Mouse (Mus musculus): ENCODE data around the gene Pacsin2.
"Not testable (repeated sequence)": the region's sequence is repeated elsewhere in the genome, so short reads cannot be mapped to it uniquely, and the experiment has no call there.

Pacsin2 gene

DNA sequence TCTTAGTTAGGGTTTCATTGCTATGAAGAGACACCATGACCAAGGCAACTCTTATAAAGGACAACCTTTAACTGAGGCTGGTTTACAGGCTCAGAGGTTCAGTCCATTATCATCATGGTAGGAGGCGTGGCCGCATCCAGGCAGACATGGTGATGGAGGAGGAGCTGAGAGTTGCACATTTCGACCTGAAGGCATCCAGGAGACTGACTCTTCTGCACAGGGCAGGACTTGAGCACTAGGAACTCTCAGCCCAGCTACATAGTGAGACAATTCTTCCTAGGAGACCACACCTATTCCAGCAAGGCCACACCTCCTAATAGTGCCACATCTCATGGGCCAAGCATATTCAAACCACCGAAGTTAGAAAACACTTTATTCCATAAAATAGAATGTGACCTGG, 15.4 kb upstream of the Pacsin2 start:
- DNase-seq (ENCODE audit: low spot score in 2 of 2) = no peak

DNA sequence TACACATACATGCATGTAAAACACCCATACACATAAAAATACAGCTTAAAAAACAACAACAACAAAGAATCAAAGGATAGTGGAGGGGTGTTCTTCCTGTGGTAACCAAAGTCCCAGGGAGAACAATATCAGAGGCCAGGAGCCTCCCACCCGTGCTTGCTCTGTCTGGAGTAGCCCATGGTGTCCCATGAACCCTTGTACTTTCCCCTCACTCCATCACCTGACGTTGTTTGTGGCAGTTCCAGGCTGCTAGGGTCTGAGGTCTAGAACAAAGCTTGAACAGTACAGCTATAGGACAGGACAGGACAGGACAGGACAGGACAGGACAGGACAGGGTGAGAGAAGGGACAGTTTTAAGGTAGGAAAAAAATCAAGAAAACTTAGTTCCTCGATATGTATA, 13.7 kb upstream of the Pacsin2 start:
- DNase-seq (ENCODE audit: low spot score in 2 of 2) = no peak

GRCm38 (mm10) chr15:83476593-83477273, 12.3 kb upstream of the Pacsin2 start:
- no peak for DNase-seq (ENCODE audit: low spot score in 2 of 2)

DNA sequence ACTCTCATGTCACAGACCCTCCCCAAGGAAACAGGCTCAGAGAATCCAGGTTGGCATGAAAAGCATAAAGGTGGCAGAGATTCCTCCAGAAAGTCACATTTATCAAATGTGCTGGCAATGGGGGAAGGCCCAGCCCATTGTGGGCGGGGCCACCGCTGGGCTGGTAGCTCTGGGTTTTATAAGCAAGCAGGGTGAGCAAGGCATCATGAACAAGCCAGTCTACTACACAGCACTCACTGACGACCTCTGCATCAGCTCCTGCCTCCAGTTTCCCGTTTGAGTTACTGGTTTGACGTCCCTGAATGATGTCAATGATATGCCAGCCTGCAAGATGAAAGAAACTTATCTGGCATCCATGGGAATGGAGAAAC, 10.0 kb upstream of the Pacsin2 start:
- peak in 1 of 2 experiments; percentile 71 for DNase-seq (ENCODE audit: low spot score in 2 of 2)

DNA sequence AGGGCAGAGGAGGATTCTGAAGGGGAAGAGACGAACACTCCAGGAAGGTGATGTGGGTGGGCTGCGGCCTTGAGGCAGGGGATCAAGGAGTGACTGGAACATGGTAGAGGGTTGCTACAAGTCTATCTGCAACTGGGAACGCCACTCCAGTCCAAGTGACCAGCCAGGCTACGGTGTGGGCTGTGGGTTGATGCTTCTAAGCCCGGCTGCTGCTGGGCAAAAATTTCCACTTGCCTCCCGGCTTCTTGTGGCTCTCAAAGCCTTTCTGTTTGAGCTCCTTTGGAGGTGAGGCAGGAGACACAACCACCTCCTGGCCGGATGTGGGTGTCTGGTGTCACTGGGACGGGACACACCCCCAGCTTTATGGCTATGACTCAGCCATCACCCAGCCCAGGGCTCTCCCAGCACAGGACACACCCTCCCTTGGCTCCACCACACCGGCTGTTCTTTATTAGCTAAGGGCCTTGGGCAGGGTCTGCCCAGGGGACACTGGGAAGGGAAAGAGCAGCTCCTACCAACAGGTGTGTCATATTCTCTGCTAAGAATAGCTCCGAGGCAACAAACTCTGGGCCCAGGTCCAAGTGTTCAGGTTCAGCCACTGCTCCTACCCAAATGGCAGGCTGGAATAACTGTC, 9.5 kb upstream of the Pacsin2 start:
- DNase-seq (ENCODE audit: low spot score in 2 of 2) = peak; percentile 49 to 79

DNA sequence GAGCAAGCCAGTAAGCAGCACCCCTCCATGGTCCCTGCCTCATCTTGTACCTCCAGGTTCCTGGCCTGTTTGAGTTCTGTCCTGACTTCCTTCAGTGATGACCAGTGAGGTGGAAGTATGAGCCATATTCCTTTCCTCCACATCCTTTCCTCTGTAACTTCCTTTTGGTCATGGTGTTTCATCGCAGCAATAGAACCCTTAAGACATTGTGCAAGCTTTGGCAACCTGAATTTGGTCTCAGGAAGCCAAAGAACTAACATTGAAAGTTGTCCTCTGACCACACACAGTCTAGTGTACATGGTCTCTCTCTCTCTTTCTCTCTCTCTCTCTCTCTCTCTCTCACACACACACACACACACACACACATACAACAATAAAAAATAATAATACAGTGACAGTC, 8.8 kb upstream of the Pacsin2 start:
- no peak for DNase-seq (ENCODE audit: low spot score in 2 of 2)

GRCm38 (mm10) chr15:83471476-83471875, 7.1 kb upstream of the Pacsin2 start:
- DNase-seq (ENCODE audit: low spot score in 2 of 2) = no peak

DNA sequence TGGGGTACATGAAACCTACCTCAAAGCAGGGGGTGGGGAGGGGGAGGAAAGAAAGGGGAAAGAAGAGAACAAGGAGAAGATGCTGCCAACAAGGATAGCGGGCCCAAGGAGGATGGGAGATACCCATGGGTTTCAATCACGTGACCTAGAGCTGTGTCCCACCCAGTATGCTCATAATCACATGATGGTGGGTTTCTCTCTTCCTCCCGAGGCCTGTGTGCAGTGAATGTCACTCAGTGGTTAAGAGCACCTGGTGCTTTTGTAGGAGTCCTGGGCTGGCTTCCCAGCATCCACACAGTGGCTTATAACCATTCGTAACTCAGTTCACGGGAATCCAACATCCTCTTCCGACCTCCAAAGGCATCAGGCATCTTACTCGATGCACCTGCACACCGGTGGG, 6.0 kb upstream of the Pacsin2 start:
- no peak for DNase-seq (ENCODE audit: low spot score in 2 of 2)

DNA sequence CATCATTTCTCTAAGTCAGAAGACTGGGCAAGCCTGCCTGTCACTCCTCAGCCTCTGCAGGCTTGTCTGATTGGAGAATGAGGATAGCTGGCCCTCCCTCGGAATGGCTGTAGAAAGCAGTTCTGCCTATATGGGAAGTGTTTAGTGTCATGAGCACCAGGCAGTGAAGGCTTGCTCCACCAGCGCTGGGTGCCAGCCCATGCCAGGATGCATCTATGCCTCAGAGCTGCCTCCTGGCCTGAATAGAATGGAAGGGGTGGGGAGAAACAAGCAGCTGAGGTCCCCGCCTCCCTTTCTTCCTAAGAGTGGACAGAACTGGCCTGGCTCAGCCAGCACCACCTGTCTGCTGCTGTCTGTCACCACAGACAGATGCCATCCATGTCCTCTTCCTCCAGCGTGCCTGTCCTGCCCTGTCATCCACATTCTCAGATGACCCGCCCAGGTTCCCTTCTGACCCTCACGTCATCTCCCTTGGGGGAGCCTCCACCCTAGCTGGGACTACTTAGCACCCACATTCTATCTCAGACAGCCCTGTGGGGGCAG, 4.9 kb upstream of the Pacsin2 start:
- no peak for DNase-seq (ENCODE audit: low spot score in 2 of 2)

DNA sequence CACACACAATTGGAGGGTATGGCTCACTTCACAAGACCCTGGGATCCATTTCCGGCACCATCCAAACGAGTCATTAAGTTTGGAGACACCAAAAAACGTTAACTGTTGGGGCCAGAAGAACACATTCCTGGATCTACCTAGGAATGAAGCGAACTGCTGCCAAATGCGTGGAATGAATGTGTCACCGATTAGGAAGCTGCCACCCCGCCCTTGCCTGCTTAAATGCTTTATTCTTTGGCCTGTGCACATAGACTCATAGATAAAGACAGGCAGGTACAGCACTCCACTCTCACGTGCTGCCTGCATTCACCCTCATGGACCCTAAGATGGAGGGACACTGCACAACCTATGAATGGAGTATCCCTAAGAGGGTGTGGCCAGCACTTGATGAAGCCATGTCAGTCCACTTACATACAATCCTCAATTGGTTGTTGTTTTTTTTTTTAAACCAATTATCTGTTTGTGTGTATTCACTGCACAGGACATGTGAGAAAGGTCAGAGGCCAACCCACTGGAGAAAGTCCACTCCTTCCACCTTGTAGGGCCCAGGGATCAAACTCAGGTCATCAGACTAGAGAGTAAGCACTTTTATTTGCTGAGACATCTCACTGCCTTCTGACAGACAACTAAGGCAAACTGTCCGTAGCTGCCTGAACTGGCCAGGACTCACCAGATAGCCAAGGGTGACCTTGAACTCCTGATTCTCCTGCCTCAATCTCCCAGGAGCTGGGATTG, 3.0 kb upstream of the Pacsin2 start:
- no peak for DNase-seq (ENCODE audit: low spot score in 2 of 2)

DNA sequence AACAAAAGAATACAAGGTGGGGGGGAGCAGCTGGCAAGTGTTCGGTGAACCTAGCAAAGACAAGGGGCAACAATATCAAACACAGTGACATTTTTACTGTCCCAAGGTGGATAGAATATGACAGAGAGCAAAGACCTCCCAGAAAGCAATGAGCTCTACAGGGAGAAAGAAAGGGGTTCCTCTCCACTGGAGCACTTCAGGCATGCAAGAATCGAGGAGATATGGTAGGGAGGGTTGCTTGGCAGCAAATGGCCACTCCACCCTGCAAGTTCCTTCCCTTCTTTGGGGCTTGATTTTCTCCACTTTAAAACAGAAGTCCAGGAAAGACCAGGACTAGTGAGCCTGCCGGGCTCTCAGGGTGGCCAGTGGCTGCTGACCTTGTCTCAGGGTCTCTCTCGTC, 1.9 kb upstream of the Pacsin2 start:
- no peak for DNase-seq (ENCODE audit: low spot score in 2 of 2)

DNA sequence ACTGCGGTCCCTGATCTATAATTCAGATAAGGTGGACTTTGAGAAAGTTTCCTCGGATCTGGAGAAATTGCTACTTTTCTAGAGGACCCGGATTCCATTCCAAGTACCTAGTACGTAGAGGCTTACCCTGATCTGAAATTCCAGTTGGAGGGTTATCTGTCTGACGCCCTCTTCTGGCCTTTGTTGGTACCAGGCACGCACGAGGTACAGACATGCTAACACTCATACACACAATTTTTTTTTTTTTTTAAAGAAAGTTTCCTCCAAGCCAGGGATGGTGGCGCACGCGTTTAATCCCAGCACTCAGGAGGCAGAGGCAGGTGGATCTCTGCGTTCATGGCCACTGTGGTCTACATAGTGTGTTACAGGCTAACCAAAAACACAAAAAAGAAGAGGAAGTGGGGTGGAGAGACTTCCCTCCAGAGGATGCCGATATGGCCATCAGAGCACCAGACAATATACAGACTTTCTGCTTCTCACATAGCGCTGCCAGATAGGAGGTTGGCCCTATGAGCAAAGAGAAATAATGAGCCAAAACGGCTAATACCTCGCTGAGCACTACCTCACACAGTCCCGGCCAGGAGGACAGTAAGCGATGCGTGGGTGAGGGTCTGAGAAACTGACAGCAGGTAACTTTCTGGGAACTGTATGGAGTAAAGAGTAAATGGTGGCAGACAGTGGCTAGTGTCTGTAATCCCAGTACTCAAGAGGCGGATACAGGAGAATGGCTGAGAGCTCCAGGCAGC, 672 bp upstream of the Pacsin2 start:
- DNase-seq (ENCODE audit: low spot score in 2 of 2) = peak in 1 of 2 experiments; percentile 61

GRCm38 (mm10) chr15:83463369-83464082, 880 bp downstream of the Pacsin2 start:
- DNase-seq (ENCODE audit: low spot score in 2 of 2) = peak in 1 of 2 experiments; percentile 50

- DNase-seq (ENCODE audit: low spot score in 2 of 2) = not testable (repeated sequence)
These were observed 2.1 kb downstream of the Pacsin2 start for GRCm38 (mm10) chr15:83462349-83462748.

DNA sequence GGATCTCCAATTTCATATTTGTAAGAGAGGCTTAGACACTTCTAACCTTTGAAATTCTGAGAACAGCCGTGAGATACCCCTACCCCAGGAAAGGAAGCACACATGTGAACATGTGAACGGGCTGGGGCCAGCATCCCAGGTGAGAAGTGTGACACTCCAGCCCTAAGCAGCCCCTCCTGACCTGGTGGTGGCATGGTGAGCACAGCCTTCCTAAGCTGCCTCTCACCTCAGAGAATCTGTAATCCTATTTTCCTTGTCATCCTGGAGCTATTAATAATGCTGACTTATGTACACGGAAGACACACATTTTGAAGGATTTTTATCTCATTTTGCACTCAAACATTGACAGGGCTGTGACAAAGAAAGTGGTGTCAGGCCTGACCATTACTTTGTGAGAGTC, 3.5 kb downstream of the Pacsin2 start:
- no peak for DNase-seq (ENCODE audit: low spot score in 2 of 2)

- no peak for DNase-seq (ENCODE audit: low spot score in 2 of 2)
These were observed 6.9 kb downstream of the Pacsin2 start for GRCm38 (mm10) chr15:83457541-83457940.

DNA sequence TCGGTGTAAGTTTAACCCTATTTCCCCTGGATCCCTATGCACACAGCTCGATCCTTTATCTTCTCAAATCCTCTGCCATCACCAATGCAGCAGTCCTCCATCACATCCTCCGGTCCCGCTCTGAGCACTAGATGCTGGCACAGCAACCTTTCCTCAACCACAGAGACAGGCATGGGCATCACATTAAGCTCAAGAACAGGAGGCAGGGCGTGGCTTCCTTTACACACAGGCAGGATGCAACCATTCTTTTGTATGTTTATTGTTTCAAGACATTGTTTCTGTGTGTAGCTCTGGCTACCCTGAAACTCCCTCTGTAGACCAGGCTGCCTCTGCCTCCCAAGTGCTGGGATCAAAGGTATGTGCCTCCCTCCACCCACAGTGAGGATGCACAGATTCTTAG, 8.8 kb downstream of the Pacsin2 start:
- DNase-seq (ENCODE audit: low spot score in 2 of 2) = no peak

DNA sequence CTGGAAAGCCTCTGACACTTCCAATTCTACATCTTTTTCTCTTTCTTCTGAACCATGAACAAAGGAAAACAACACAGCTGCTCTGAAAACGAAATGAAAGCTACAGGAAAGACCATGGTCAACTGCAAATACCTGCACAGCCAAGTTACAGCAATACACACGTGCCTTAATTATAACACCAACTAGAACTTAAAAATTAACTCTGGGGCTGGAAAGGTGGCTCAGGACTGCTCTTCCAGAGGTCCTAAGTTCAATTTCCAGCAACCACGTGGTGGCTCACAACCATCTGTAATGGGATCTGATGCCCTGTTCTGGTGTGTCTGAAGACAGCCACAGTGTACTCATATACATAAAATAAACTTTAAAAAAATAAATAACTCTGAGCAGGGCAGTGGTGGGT, 9.4 kb downstream of the Pacsin2 start:
- DNase-seq (ENCODE audit: low spot score in 2 of 2) = no peak

DNA sequence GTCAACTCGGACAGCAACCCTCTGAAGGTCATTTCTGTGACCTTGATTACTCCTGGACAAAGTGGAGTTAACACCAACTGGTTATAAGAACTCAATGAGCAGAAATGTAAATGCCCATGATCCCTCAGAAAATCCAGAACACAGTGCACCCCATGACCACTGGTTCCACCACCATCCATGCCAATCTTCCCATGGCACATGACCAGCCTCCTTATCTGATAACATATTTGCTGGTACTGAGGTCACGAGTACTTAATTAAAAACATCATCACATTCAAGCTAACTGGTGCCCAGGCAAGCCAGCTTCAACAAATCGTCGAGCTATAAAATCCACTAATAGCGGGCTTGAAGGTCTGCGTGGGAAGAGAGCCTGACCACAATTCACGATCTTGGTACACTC, 10.0 kb downstream of the Pacsin2 start:
- no peak for DNase-seq (ENCODE audit: low spot score in 2 of 2)

GRCm38 (mm10) chr15:83453879-83454278, 10.5 kb downstream of the Pacsin2 start:
- no peak for DNase-seq (ENCODE audit: low spot score in 2 of 2)

GRCm38 (mm10) chr15:83452219-83452760, 12.1 kb downstream of the Pacsin2 start:
- DNase-seq (ENCODE audit: low spot score in 2 of 2) = no peak
